Mouse (Mus musculus): ENCODE measurements at regions not wholly inside any gene's neighbourhood (a gene's known extent, or its start where the extent isn't known, plus 50 kb on each side); places are given as distances from the start of the nearest gene placed in this dataset.

- no peak for DNase-seq
Observed at GRCm38 (mm10) chr4:131381529-131381928, 437.3 kb downstream of the Matn1 start.

- DNase-seq, result peak in 1 of 2 experiments; percentile 11
Observed at GRCm38 (mm10) chr4:131383862-131384261, 439.7 kb downstream of the Matn1 start.

GRCm38 (mm10) chr4:131386961-131387360 is 442.8 kb downstream of the Matn1 start:
- DNase-seq, result no peak

GRCm38 (mm10) chr4:131391119-131391923 is 446.8 kb downstream of the Ptpru start:
- DNase-seq, result peak in 1 of 2 experiments; percentile 40

- no peak for DNase-seq
Observed at GRCm38 (mm10) chr4:131391924-131392297, 446.2 kb downstream of the Ptpru start.

GRCm38 (mm10) chr4:131392478-131392877 is 445.6 kb downstream of the Ptpru start:
- no peak for DNase-seq

GRCm38 (mm10) chr4:131396226-131396840 is 441.8 kb downstream of the Ptpru start:
- DNase-seq, result no peak

- DNase-seq, result no peak
Observed at GRCm38 (mm10) chr4:131397161-131397560, 440.9 kb downstream of the Ptpru start.

- DNase-seq, result peak; percentile 85 to 86
Observed at GRCm38 (mm10) chr4:131400756-131401155, 437.3 kb downstream of the Ptpru start.

GRCm38 (mm10) chr4:131401255-131401654 is 436.8 kb downstream of the Ptpru start:
- DNase-seq, result no peak

- no peak for DNase-seq
Observed at GRCm38 (mm10) chr4:131405376-131406017, 432.6 kb downstream of the Ptpru start.

GRCm38 (mm10) chr4:131407464-131407863 is 430.6 kb downstream of the Ptpru start:
- DNase-seq, result no peak

GRCm38 (mm10) chr4:131408644-131409043 is 429.4 kb downstream of the Ptpru start:
- DNase-seq, result no peak

GRCm38 (mm10) chr4:131409805-131410204 is 428.3 kb downstream of the Ptpru start:
- peak; percentile 85 to 86 for DNase-seq

GRCm38 (mm10) chr4:131411936-131412335 is 426.2 kb downstream of the Ptpru start:
- DNase-seq, result no peak

- DNase-seq, result no peak
Observed at GRCm38 (mm10) chr4:131413380-131413779, 424.7 kb downstream of the Ptpru start.

GRCm38 (mm10) chr4:131415453-131415852 is 422.6 kb downstream of the Ptpru start:
- no peak for DNase-seq

- DNase-seq, result no peak
Observed at GRCm38 (mm10) chr4:131416209-131416608, 421.9 kb downstream of the Ptpru start.

- no peak for DNase-seq
Observed at GRCm38 (mm10) chr4:131417159-131417748, 420.8 kb downstream of the Ptpru start.

- DNase-seq, result no peak
Observed at GRCm38 (mm10) chr4:131425311-131425710, 412.8 kb downstream of the Ptpru start.

- no peak for DNase-seq
Observed at GRCm38 (mm10) chr4:131427871-131428270, 410.2 kb downstream of the Ptpru start.

- DNase-seq, result no peak
Observed at GRCm38 (mm10) chr4:131429356-131429755, 408.7 kb downstream of the Ptpru start.

- DNase-seq, result no peak
Observed at GRCm38 (mm10) chr4:131430420-131430819, 407.7 kb downstream of the Ptpru start.
